Mouse (Mus musculus) liver, embryonic 14 days (tissue): ENCODE data around the gene Acsm4. TPM values are rescaled to one million over a fixed set of nuclear protein-coding genes. Genes with fewer than 3 reads are reported as not detected.

ENCODE experiments used
- polyA plus RNA-seq: library from polyadenylated mRNA; depleted of rRNA; stranded (reverse); fragments of >200 nt; gene quantifications from 2 replicates; pipeline ENCODE4 v1.2.3, GENCODE M21; 2012; rRNA removed

The Acsm4 gene
- not detected in 2 replicates for polyA plus RNA-seq

GRCm38 (mm10) chr7:119689726-119690125, at the start of gene Acsm4:
Gene Acsm4, plus strand, starts transcription at chr7:119690026.

GRCm38 (mm10) chr7:119720253-119720946, 30.6 kb downstream of the Acsm4 start, which contains the start of gene Thumpd1:
Gene Thumpd1, minus strand, starts transcription at chr7:119720798.

GRCm38 (mm10) chr7:119760527-119760951, 70.7 kb downstream of the Acsm4 start, which contains the start of gene Acsm3:
Gene Acsm3, plus strand, starts transcription at chr7:119760923.

Other genes starting within 250 kb of the Acsm4 start
- not detected in 2 replicates for gene Gp2, start 230.7 kb upstream of the Acsm4 start, polyA plus RNA-seq
- not detected in 2 replicates for gene Umod, start 210.7 kb upstream of the Acsm4 start, polyA plus RNA-seq
- 0.03 and 0.05 TPM in 2 replicates for gene Acsm5, start 170.6 kb upstream of the Acsm4 start, polyA plus RNA-seq
- gene Pdilt, start 166.5 kb upstream of the Acsm4 start, polyA plus RNA-seq = 0.05 TPM in 1 of 2 replicates, not detected in the other
- gene Acsm2, start 135.7 kb upstream of the Acsm4 start, polyA plus RNA-seq = not detected in 2 replicates
- gene Acsm1, start 83.0 kb upstream of the Acsm4 start, polyA plus RNA-seq = 1.2 and 1.4 TPM in 2 replicates
- gene Thumpd1, start 30.8 kb downstream of the Acsm4 start, polyA plus RNA-seq = 15.8 and 17.3 TPM in 2 replicates
- 2.1 TPM in 2 replicates for gene Acsm3, start 70.9 kb downstream of the Acsm4 start, polyA plus RNA-seq
- 12.4 and 13.2 TPM in 2 replicates for gene Rexo5, start 104.0 kb downstream of the Acsm4 start, polyA plus RNA-seq
- gene Eri2, start 104.0 kb downstream of the Acsm4 start, polyA plus RNA-seq = 4.2 and 4.9 TPM in 2 replicates
- gene Lyrm1, start 205.8 kb downstream of the Acsm4 start, polyA plus RNA-seq = 1.5 and 1.7 TPM in 2 replicates
- gene Dcun1d3, start 206.3 kb downstream of the Acsm4 start, polyA plus RNA-seq = 0.83 and 0.99 TPM in 2 replicates